Mouse (Mus musculus) lung, adult 2 months (tissue): Measurements from ENCODE around the gene Osr1.

Experiments
- CTCF ChIP-seq: fragments of 200-500 bp; IDR thresholded peaks from 2 replicates; pipeline ENCODE4 v1.5.1; 2011; ENCODE audit warnings: mild to moderate bottlenecking, low read length, control low read depth; ENCODE audit not compliant: insufficient read depth
- POLR2A ChIP-seq: fragments of 200-500 bp; IDR thresholded peaks from 2 replicates; pipeline ENCODE4 v1.6.1; 2011; ENCODE audit warnings: low read depth, mild to moderate bottlenecking, control low read depth, low read length, borderline replicate concordance; ENCODE audit errors: extremely low read depth

GRCm38 (mm10) chr12:9591141-9591540, 21.2 kb downstream of the Osr1 start:
- TF ChIP-seq CTCF = no peak
- no peak for TF ChIP-seq POLR2A
